Mouse (Mus musculus) Patski (cell line): ENCODE measurements around the gene Fbxw2. TPM values are rescaled to one million over a fixed set of nuclear protein-coding genes. Genes with fewer than 3 reads are reported as not detected.
"Not testable (repeated sequence)": the region's sequence is repeated elsewhere in the genome, so short reads cannot be mapped to it uniquely, and the experiment has no call there.

Experiments
- ATAC-seq: fragments of 100-300 bp; one replicate; pipeline ENCODE4 v1.8.0; 2021
- CTCF ChIA-PET: fragments of 350-600 bp; sonication (Branson Sonifier 250); formaldehyde crosslinking; loops from one replicate; lab custom pipeline; 2022; ENCODE audit warnings: inconsistent platforms; lab: Charles Lee
- POLR2A ChIA-PET: fragments of 350-600 bp; sonication (Branson Sonifier 250); formaldehyde crosslinking; loops from one replicate; lab custom pipeline; 2022; ENCODE audit warnings: antibody characterized with exemption, inconsistent platforms; lab: Charles Lee
- DNase-seq: peaks from one replicate; pipeline ENCODE4 v3.0.0-alpha.2; 2011; ENCODE audit warnings: low read depth, low spot score
- H3K27me3 ChIP-seq: fragments of 371-371 bp; one replicate; pipeline ENCODE4 v1.5.1; 2021
- CTCF ChIP-seq: fragments of 100-300 bp; IDR thresholded peaks from one replicate; pipeline ENCODE4 v1.5.1; 2021
- in situ Hi-C: fragments of 300-500 bp; cut with MboI; formaldehyde crosslinking; loops from 3 replicates; pipeline ENCODE4 v1.11.1; 2018; ENCODE audit warnings: low pct_unique_long_range_greater_than_20kb, mixed read lengths
- polyA plus RNA-seq: library from polyadenylated mRNA; unstranded; gene quantifications from one replicate; pipeline ENCODE4 v1.2.3, GENCODE M21; 2021

Gene Fbxw2
- polyA plus RNA-seq, 1 experiment from 2014 or later, result 62.6 TPM

- H3K27me3 ChIP-seq, result peaks cover 13% of the 10 kb centered on the region
- TF ChIP-seq CTCF, result no peak
- CTCF ChIA-PET, result no interaction called here
- ATAC-seq (no peak), DNase-seq (no peak)
- in situ Hi-C loops, result no loop called here
- POLR2A ChIA-PET, result no interaction called here
Observed at GRCm38 (mm10) chr2:34841706-34842105, 15.6 kb upstream of the Fbxw2 start.

GRCm38 (mm10) chr2:34840143-34840542 is 14.0 kb upstream of the Fbxw2 start:
- not testable (repeated sequence) for ATAC-seq

GRCm38 (mm10) chr2:34835669-34836068 is 9.6 kb upstream of the Fbxw2 start:
- ChIA-PET POLR2A (no interaction called here), CTCF (no interaction called here)
- in situ Hi-C loops, result no loop called here
- DNase-seq (no peak), ATAC-seq (no peak)
- TF ChIP-seq CTCF, result no peak
- H3K27me3 ChIP-seq, result peaks cover 18% of the 10 kb centered on the region

More at GRCm38 (mm10) chr2:34840143-34840542, 14.0 kb upstream of the Fbxw2 start:
- CTCF ChIA-PET, result interaction anchor here (1.0 kb wide), 1 partner anchor 9 kb away, joined by 3 read pairs; no protein-coding TSS in a partner anchor
- in situ Hi-C loops, DNase-seq, POLR2A ChIA-PET: not testable (repeated sequence)
- peaks cover 21% of the 10 kb centered on the region for H3K27me3 ChIP-seq
- peak; percentile 56 for TF ChIP-seq CTCF

- no peak for DNase-seq
- H3K27me3 ChIP-seq, result peaks cover 16% of the 10 kb centered on the region
- no peak for TF ChIP-seq CTCF
- POLR2A ChIA-PET, result no interaction called here
- CTCF ChIA-PET, result no interaction called here
- no peak for ATAC-seq
- in situ Hi-C loops, result no loop called here
Observed at GRCm38 (mm10) chr2:34833624-34834023, 7.5 kb upstream of the Fbxw2 start.

GRCm38 (mm10) chr2:34832766-34833457 is 6.8 kb upstream of the Fbxw2 start, which contains the start of gene Gm34653:
Gene Gm34653 (plus strand): TSS chr2:34833007.
- POLR2A ChIA-PET, H3K27me3 ChIP-seq, CTCF ChIA-PET, ATAC-seq, DNase-seq, in situ Hi-C loops: not testable (repeated sequence)

GRCm38 (mm10) chr2:34830066-34830465 is 4.0 kb upstream of the Fbxw2 start:
- POLR2A ChIA-PET, ATAC-seq, CTCF ChIA-PET, DNase-seq, H3K27me3 ChIP-seq, in situ Hi-C loops: not testable (repeated sequence)

- no peak for TF ChIP-seq CTCF
- ChIA-PET CTCF (interaction anchor here (1.3 to 2.3 kb wide), 2 partner anchors 10 to 11 kb away, joined by 3 to 5 read pairs; no protein-coding TSS in a partner anchor), POLR2A (interaction anchor here (1.4 kb wide), 1 partner anchor 43 kb away, joined by 3 read pairs; no protein-coding TSS in a partner anchor)
- ATAC-seq (no peak), DNase-seq (no peak)
- H3K27me3 ChIP-seq, result no peaks in the 10 kb centered on the region
- in situ Hi-C loops, result no loop called here
Observed at GRCm38 (mm10) chr2:34828026-34828425, 1.9 kb upstream of the Fbxw2 start.

- H3K27me3 ChIP-seq, result no peaks in the 10 kb centered on the region
- in situ Hi-C loops, result no loop called here
- DNase-seq (no peak), ATAC-seq (no peak)
- no peak for TF ChIP-seq CTCF
- ChIA-PET POLR2A (interaction anchor here (1.1 to 1.4 kb wide), 2 partner anchors 44 to 47 kb away, joined by 3 read pairs; partner anchors contain the start of genes Cutal and Psmd5), CTCF (interaction anchor here (1.3 to 2.3 kb wide), 2 partner anchors 10 to 11 kb away, joined by 3 to 5 read pairs; no protein-coding TSS in a partner anchor)
Observed at GRCm38 (mm10) chr2:34827591-34827990, 1.5 kb upstream of the Fbxw2 start.

GRCm38 (mm10) chr2:34826460-34827231 is 535 bp upstream of the Fbxw2 start:
- POLR2A ChIA-PET, result interaction anchor here (0.8 to 1.1 kb wide), 3 partner anchors 8 to 53 kb away, joined by 3 read pairs; partner anchors contain the start of genes Cutal and Psmd5
- in situ Hi-C loops, result no loop called here
- CTCF ChIA-PET, result interaction anchor here (0.9 to 2.3 kb wide), 2 partner anchors 10 to 43 kb away, joined by 3 to 5 read pairs; no protein-coding TSS in a partner anchor
- ATAC-seq (no peak), DNase-seq (no peak)
- TF ChIP-seq CTCF, result no peak
- H3K27me3 ChIP-seq, result no peaks in the 10 kb centered on the region

GRCm38 (mm10) chr2:34818492-34818891 is 7.6 kb downstream of the Fbxw2 start:
- ChIA-PET POLR2A (interaction anchor here (0.5 to 0.6 kb wide), 2 partner anchors 8 to 9 kb away, joined by 3 read pairs; no protein-coding TSS in a partner anchor), CTCF (no interaction called here)

GRCm38 (mm10) chr2:34815893-34816292 is 10.2 kb downstream of the Fbxw2 start:
- ATAC-seq, DNase-seq, H3K27me3 ChIP-seq, in situ Hi-C loops: not testable (repeated sequence)
- ChIA-PET POLR2A (interaction anchor here (0.5 to 1.6 kb wide), 2 partner anchors 13 to 50 kb away, joined by 3 to 4 read pairs; no protein-coding TSS in a partner anchor), CTCF (interaction anchor here (1.2 to 1.4 kb wide), 3 partner anchors 12 to 31 kb away, joined by 3 to 5 read pairs (median 3); no protein-coding TSS in a partner anchor)

More at GRCm38 (mm10) chr2:34818492-34818891, 7.6 kb downstream of the Fbxw2 start:
- TF ChIP-seq CTCF, result no peak
- no peaks in the 10 kb centered on the region for H3K27me3 ChIP-seq
- ATAC-seq (no peak), DNase-seq (no peak)
- in situ Hi-C loops, result no loop called here
